Mouse (Mus musculus) midbrain, embryonic 11.5 days (tissue): ENCODE measurements at regions not wholly inside any gene's neighbourhood (a gene's known extent, or its start where the extent isn't known, plus 50 kb on each side); places are given as distances from the start of the nearest gene placed in this dataset.
"Not testable (repeated sequence)": the region's sequence is repeated elsewhere in the genome, so short reads cannot be mapped to it uniquely, and the experiment has no call there.

Source experiments
- ATAC-seq: fragments of 200-750 bp; cut with Nextera tagmentation; 2 replicates; pipeline ENCODE4 v1.8.0; 2017; ENCODE audit warnings: moderate TSS enrichment, moderate library complexity; ENCODE audit not compliant: low FRiP score
- DNase-seq: peaks from one replicate; pipeline ENCODE4 v3.0.0; 2015; ENCODE audit warnings: low spot score; ENCODE audit errors: missing footprints
- H3K27ac ChIP-seq: fragments of 300-500 bp; sonication (generic); 2 replicates; pipeline ENCODE4 v1.5.1; 2014; ENCODE audit warnings: low read depth, low read length
- H3K27me3 ChIP-seq: fragments of 300-500 bp; sonication (generic); 2 replicates; pipeline ENCODE4 v1.6.1; 2014; ENCODE audit warnings: mild to moderate bottlenecking, low read length, moderate library complexity, mixed read lengths; ENCODE audit not compliant: control insufficient read depth, insufficient read depth
- H3K36me3 ChIP-seq: fragments of 300-500 bp; sonication (generic); 2 replicates; pipeline ENCODE4 v1.6.1; 2014; ENCODE audit warnings: mild to moderate bottlenecking, low read length, moderate library complexity, mixed read lengths; ENCODE audit not compliant: control insufficient read depth, insufficient read depth
- H3K4me1 ChIP-seq: fragments of 300-500 bp; sonication (generic); 2 replicates; pipeline ENCODE4 v1.6.1; 2014; ENCODE audit warnings: low read length; ENCODE audit not compliant: control insufficient read depth, insufficient read depth
- H3K4me2 ChIP-seq: fragments of 300-500 bp; sonication (generic); 2 replicates; pipeline ENCODE4 v1.6.1; 2014; ENCODE audit warnings: mild to moderate bottlenecking, moderate library complexity
- H3K4me3 ChIP-seq: fragments of 300-500 bp; sonication (generic); 2 replicates; pipeline ENCODE4 v1.5.1; 2014; ENCODE audit warnings: low read depth, low read length
- H3K9ac ChIP-seq: fragments of 300-500 bp; sonication (generic); 2 replicates; pipeline ENCODE4 v1.6.1; 2014; ENCODE audit warnings: low read length
- H3K9me3 ChIP-seq: fragments of 300-500 bp; sonication (generic); 2 replicates; pipeline ENCODE4 v1.6.1; 2016; ENCODE audit warnings: low read length; ENCODE audit not compliant: control insufficient read depth
- WGBS: fragments of 180-500 bp; shearing (Covaris S2); extraction: QIAGEN DNeasy Blood & Tissue Kit; methylation state at CpG from one replicate; pipeline ENCODE4 v1.1.7; 2014; 5-methylcytosine and 5-hydroxymethylcytosine counted together

DNA sequence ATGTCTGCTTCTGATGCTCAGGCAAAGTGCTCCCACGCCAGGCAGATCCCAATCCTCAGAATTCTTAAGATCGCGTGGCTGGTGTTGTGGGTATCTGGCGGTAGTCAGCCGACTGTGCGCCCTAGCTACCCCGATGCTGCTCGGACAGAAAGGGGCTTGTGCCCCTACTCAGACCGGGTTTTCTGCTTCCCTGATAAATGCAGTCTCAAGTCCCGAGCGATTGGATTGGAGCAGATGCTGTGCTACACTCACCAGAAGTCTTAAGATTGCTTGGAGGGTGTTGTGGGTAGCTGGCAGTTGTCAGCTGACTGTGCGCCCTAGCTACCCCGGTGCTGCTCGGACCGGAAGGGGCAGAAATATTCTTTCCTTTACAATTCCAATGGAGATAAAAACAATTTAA is 99.3 kb downstream of the Gm7489 start:
- not testable (repeated sequence) for H3K9ac ChIP-seq, H3K9me3 ChIP-seq, H3K4me2 ChIP-seq, DNase-seq, ATAC-seq, H3K36me3 ChIP-seq, H3K4me3 ChIP-seq, H3K4me1 ChIP-seq, H3K27me3 ChIP-seq, H3K27ac ChIP-seq
- WGBS = 89% methylated on average over 15 of the region's 15 CpGs

DNA sequence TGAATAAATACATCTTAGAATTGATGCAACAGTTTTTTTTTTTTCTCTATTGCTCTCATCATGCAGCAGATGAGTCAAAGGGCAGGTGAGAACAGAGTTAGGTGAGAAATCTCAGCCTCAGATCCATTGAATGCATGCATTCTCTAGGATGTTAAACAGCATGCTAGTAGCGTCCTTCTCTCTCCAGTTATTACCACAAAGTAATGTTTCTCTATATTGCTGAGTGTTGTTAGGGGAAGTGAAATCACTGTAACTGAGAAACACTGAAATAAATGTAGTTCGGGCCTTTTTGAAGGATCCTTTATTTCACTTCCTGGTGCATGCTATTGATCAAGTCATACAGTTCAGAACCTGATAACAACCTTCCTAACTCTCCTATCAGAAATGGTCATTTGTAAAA is 105.2 kb downstream of the Gm7489 start:
- no peaks in the 10 kb centered on the region for H3K36me3 ChIP-seq
- DNase-seq (no peak), ATAC-seq (no peak)
- 86% methylated on average over 2 of the region's 2 CpGs for WGBS
- H3K27me3 ChIP-seq = no peaks in the 10 kb centered on the region
- H3K27ac ChIP-seq = no peak overlapping the region
- no peak overlapping the region for H3K9ac ChIP-seq
- H3K9me3 ChIP-seq = no peaks in the 10 kb centered on the region
- H3K4me3 ChIP-seq = no peak overlapping the region
- no peaks in the 10 kb centered on the region for H3K4me1 ChIP-seq
- H3K4me2 ChIP-seq = no peak overlapping the region

GRCm38 (mm10) chr15:53995199-53995868 is 110.6 kb downstream of the Gm7489 start:
- no peaks in the 10 kb centered on the region for H3K9me3 ChIP-seq
- H3K27me3 ChIP-seq = no peaks in the 10 kb centered on the region
- WGBS = 75% methylated on average over 2 of the region's 2 CpGs
- H3K4me3 ChIP-seq = no peak overlapping the region
- H3K27ac ChIP-seq = no peak overlapping the region
- no peaks in the 10 kb centered on the region for H3K4me1 ChIP-seq
- DNase-seq (no peak), ATAC-seq (no peak)
- no peaks in the 10 kb centered on the region for H3K36me3 ChIP-seq
- no peak overlapping the region for H3K4me2 ChIP-seq
- no peak overlapping the region for H3K9ac ChIP-seq

GRCm38 (mm10) chr15:53998600-53999290 is 114.0 kb downstream of the Gm7489 start:
- ATAC-seq = no peak
- Histone ChIP-seq H3K4me1 (no peaks in the 10 kb centered on the region), H3K36me3 (no peaks in the 10 kb centered on the region), H3K4me3 (no peak overlapping the region), H3K9me3 (no peaks in the 10 kb centered on the region), H3K27ac (no peak overlapping the region), H3K27me3 (no peaks in the 10 kb centered on the region), H3K9ac (no peak overlapping the region), H3K4me2 (no peak overlapping the region)
- DNase-seq = no peak
- 91% methylated on average over 6 of the region's 6 CpGs for WGBS

DNA sequence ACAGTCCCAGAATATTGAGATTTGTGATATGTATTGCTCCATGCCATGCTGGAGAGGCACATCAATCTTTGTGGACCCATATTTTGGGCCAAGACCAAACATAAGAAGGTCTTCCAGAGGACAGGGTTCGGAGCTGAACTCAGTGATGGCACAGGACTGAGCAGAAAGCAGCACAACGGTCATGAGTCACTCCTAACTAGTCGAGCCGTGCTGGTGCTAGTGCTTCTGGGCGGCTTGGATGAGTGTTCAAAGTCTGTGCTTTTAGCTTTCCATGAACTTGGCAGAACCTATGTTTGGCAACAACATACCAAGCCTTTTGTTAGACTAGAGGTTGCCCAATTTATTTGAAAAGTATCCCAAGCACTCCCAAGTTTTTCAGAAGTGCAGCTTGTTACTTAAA is 149.1 kb downstream of the Gm7489 start:
- Histone ChIP-seq H3K9ac (no peak overlapping the region), H3K4me1 (no peaks in the 10 kb centered on the region), H3K27me3 (no peaks in the 10 kb centered on the region), H3K9me3 (no peaks in the 10 kb centered on the region), H3K27ac (no peak overlapping the region), H3K36me3 (no peaks in the 10 kb centered on the region), H3K4me2 (no peak overlapping the region), H3K4me3 (no peak overlapping the region)
- 83% methylated on average over 5 of the region's 5 CpGs for WGBS
- DNase-seq (no peak), ATAC-seq (no peak)

DNA sequence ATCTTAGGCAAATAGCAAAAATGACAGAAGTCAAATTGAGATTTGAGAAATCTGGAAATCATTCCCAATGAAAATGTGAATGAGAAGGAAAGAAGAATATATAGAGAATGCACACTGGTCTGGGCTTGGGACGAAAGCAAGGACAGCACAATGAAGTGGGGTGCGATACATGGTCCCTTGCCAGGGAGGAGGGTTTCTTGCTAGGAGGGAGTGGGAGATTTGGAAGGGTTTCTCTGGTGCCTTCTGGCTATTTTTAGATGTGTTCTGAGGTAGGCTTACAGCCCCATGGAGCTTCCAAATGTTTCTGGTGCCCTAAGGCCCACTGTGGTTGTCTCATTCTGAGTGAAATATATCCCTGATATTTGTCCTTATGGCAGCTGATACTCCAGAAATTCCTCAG is 166.0 kb downstream of the Gm7489 start:
- Histone ChIP-seq H3K36me3 (no peaks in the 10 kb centered on the region), H3K27ac (no peak overlapping the region), H3K27me3 (no peaks in the 10 kb centered on the region), H3K4me3 (no peak overlapping the region), H3K9ac (no peak overlapping the region), H3K9me3 (no peaks in the 10 kb centered on the region), H3K4me1 (no peaks in the 10 kb centered on the region), H3K4me2 (no peak overlapping the region)
- DNase-seq (no peak), ATAC-seq (no peak)
- 83% methylated on average over 2 of the region's 2 CpGs for WGBS

GRCm38 (mm10) chr15:54070005-54070634 is 185.4 kb downstream of the Gm7489 start:
- H3K4me3 ChIP-seq = no peak overlapping the region
- H3K27ac ChIP-seq = no peak overlapping the region
- WGBS = 47% methylated on average over 9 of the region's 9 CpGs
- H3K9me3 ChIP-seq = no peaks in the 10 kb centered on the region
- no peak overlapping the region for H3K9ac ChIP-seq
- ATAC-seq = peak; percentile 91
- no peak overlapping the region for H3K4me2 ChIP-seq
- no peaks in the 10 kb centered on the region for H3K36me3 ChIP-seq
- no peaks in the 10 kb centered on the region for H3K27me3 ChIP-seq
- H3K4me1 ChIP-seq = no peaks in the 10 kb centered on the region
- peak; percentile 97 for DNase-seq

DNA sequence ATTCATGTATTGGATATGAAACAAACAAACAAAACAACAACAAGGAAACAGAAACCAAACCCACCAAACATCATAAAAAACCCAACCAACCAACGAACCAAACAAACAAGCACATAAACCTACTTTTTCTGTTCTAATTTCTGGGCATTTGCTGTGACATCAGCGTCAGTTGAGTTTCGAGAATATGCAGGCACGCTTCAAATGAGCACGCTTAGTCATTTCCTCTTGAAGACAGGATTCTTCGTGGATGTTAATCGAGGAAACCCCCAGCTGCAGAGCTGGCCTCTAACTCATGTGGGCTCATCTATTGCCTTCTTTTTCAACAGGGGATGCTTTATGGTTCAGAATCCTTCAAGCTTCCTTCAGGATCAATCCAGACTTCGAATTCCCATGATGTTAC is 187.0 kb downstream of the Gm7489 start:
- no peaks in the 10 kb centered on the region for H3K4me1 ChIP-seq
- no peaks in the 10 kb centered on the region for H3K36me3 ChIP-seq
- H3K4me2 ChIP-seq = no peak overlapping the region
- WGBS = 84% methylated on average over 8 of the region's 8 CpGs
- ATAC-seq = no peak
- H3K27ac ChIP-seq = no peak overlapping the region
- no peak overlapping the region for H3K9ac ChIP-seq
- no peaks in the 10 kb centered on the region for H3K9me3 ChIP-seq
- no peak overlapping the region for H3K4me3 ChIP-seq
- DNase-seq = no peak
- no peaks in the 10 kb centered on the region for H3K27me3 ChIP-seq

DNA sequence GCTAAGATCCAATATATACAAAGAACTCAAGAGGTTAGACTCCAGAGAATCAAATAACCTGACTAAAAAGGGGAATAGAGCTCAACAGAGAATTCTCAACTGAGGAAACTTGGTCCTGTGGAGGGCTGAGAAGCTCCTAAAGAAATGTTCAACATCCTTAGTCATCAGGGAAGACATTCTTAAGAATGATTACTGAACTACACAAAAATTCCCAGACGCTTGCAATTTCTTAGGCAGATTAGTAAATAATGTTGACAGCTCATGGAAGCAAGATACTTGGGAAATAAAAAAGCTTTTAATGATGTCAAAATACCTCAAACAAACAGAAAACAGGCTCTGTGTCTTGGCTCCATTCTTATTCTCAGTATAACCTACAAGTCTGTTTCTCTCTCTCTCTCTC is 206.6 kb downstream of the Gm7489 start:
- no peak for ATAC-seq
- WGBS = 80% methylated on average over 1 of the region's 1 CpGs

More for the DNA sequence above, 206.6 kb downstream of the Gm7489 start:
- Histone ChIP-seq H3K4me1 (no peaks in the 10 kb centered on the region), H3K27me3 (no peaks in the 10 kb centered on the region), H3K4me2 (no peak overlapping the region), H3K9me3 (no peaks in the 10 kb centered on the region), H3K27ac (no peak overlapping the region), H3K36me3 (no peaks in the 10 kb centered on the region), H3K9ac (no peak overlapping the region), H3K4me3 (no peak overlapping the region)
- no peak for DNase-seq
